Mouse (Mus musculus) forebrain, embryonic 15.5 days (tissue): ENCODE results near the gene Qprt. TPM values are rescaled to one million over a fixed set of nuclear protein-coding genes. Genes with fewer than 3 reads are reported as not detected.

ENCODE experiments used
- ATAC-seq: fragments of 200-750 bp; cut with Nextera tagmentation; replicated peaks from 2 replicates; pipeline ENCODE4 v1.8.0; 2017; ENCODE audit warnings: mild to moderate bottlenecking, moderate TSS enrichment, moderate library complexity
- H3K27ac ChIP-seq: fragments of 300-500 bp; sonication (generic); replicated peaks from 2 replicates; pipeline ENCODE4 v1.5.1; 2015; ENCODE audit warnings: mild to moderate bottlenecking, inconsistent platforms
- H3K27me3 ChIP-seq: fragments of 300-500 bp; sonication (generic); 2 replicates; pipeline ENCODE4 v1.6.1; 2015; ENCODE audit warnings: inconsistent platforms
- H3K36me3 ChIP-seq: fragments of 300-500 bp; sonication (generic); 2 replicates; pipeline ENCODE4 v1.6.1; 2015; ENCODE audit warnings: mild to moderate bottlenecking, inconsistent platforms
- H3K4me1 ChIP-seq: fragments of 300-500 bp; sonication (generic); 2 replicates; pipeline ENCODE4 v1.6.1; 2015; ENCODE audit warnings: inconsistent platforms
- H3K4me2 ChIP-seq: fragments of 300-500 bp; sonication (generic); replicated peaks from 2 replicates; pipeline ENCODE4 v1.6.1; 2015; ENCODE audit warnings: mild to moderate bottlenecking, inconsistent platforms
- H3K4me3 ChIP-seq: fragments of 300-500 bp; sonication (generic); 2 replicates; pipeline ENCODE4 v1.5.1; 2015; ENCODE audit warnings: mild to moderate bottlenecking, inconsistent platforms
- H3K9ac ChIP-seq: fragments of 300-500 bp; sonication (generic); replicated peaks from 2 replicates; pipeline ENCODE4 v1.6.1; 2015; ENCODE audit warnings: mild to moderate bottlenecking, inconsistent platforms
- H3K9me3 ChIP-seq: fragments of 300-500 bp; sonication (generic); 2 replicates; pipeline ENCODE4 v1.6.1; 2016; ENCODE audit warnings: inconsistent platforms
- WGBS: fragments of 180-500 bp; shearing (Covaris S2); methylation state at CpG from one replicate; pipeline ENCODE4 v1.1.7; 2015; ENCODE audit warnings: mixed read lengths; 5-methylcytosine and 5-hydroxymethylcytosine counted together
- polyA plus RNA-seq: library from polyadenylated mRNA; unstranded; fragments of >200 nt; fragmentation: Nextera tagmentation; extraction: Ambion mirVana; gene quantifications from 2 replicates; pipeline ENCODE4 v1.2.1, GENCODE M21; 2015

Gene Qprt
- polyA plus RNA-seq, 1 experiment from 2014 or later, result 0.66 TPM

GRCm38 (mm10) chr7:127142666-127143065, 20.6 kb upstream of the Qprt start:
- no peaks in the 10 kb centered on the region for H3K27me3 ChIP-seq
- H3K36me3 ChIP-seq, result no peaks in the 10 kb centered on the region
- WGBS, result 88% methylated on average over 4 of the region's 4 CpGs
- no peak overlapping the region for H3K4me3 ChIP-seq
- no peak overlapping the region for H3K9ac ChIP-seq
- no peak overlapping the region for H3K4me2 ChIP-seq
- H3K9me3 ChIP-seq, result no peaks in the 10 kb centered on the region
- no peaks in the 10 kb centered on the region for H3K4me1 ChIP-seq
- no peak for ATAC-seq
- H3K27ac ChIP-seq, result no peak overlapping the region

- Histone ChIP-seq H3K27me3 (no peaks in the 10 kb centered on the region), H3K27ac (no peak overlapping the region), H3K4me3 (no peak overlapping the region), H3K9me3 (no peaks in the 10 kb centered on the region), H3K9ac (no peak overlapping the region), H3K36me3 (no peaks in the 10 kb centered on the region), H3K4me1 (no peaks in the 10 kb centered on the region), H3K4me2 (no peak overlapping the region)
- 37% methylated on average over 2 of the region's 2 CpGs for WGBS
- no peak for ATAC-seq
Measured at GRCm38 (mm10) chr7:127142214-127142613, 20.2 kb upstream of the Qprt start.

DNA sequence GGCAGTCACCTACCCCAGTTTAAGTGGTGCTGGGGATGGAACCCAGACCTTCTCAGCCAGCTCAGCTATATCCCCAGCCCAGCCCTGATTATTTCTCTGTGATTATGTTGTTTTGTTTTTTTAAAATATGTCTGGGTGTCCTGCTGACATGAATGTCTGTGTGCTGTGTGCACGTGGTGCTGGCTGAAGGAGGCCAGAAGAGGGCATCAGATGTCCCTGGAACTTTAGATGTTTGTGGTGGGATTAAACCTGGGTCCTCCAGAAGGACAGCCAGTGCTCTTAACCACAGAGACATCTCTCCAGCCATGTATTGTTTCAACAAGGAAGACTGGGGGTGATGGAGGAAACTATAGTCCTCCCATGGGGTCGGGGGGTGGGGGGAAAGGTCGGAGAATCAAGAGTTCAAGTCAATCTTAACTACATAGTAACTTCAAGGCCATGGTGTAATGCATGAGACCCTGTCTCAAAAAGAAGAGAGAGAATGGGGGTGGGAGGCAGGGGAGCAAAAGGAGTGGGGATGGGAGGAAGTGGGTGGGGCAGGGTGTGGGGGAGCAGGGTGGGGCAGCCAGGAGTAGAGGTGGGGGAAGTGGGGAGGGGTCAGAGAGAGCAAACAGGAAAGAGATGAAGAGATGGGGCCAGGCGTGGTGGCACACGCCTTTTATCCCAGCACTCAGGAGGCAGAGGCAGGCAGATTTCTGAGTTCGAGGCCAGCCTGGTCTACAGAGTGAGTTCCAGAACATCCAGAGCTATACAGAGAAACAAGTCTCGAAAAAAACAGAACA, 18.8 kb upstream of the Qprt start:
- Histone ChIP-seq H3K27me3 (no peaks in the 10 kb centered on the region), H3K9me3 (no peaks in the 10 kb centered on the region), H3K4me3 (no peak overlapping the region), H3K9ac (no peak overlapping the region), H3K4me2 (no peak overlapping the region), H3K4me1 (no peaks in the 10 kb centered on the region), H3K27ac (no peak overlapping the region), H3K36me3 (no peaks in the 10 kb centered on the region)
- no peak for ATAC-seq
- WGBS, result 67% methylated on average over 7 of the region's 7 CpGs

GRCm38 (mm10) chr7:127139562-127139961, 17.5 kb upstream of the Qprt start:
- Histone ChIP-seq H3K9me3 (no peaks in the 10 kb centered on the region), H3K4me1 (no peaks in the 10 kb centered on the region), H3K9ac (no peak overlapping the region), H3K36me3 (no peaks in the 10 kb centered on the region), H3K27ac (no peak overlapping the region), H3K4me2 (no peak overlapping the region), H3K4me3 (no peak overlapping the region), H3K27me3 (no peaks in the 10 kb centered on the region)
- no peak for ATAC-seq
- 51% methylated on average over 5 of the region's 5 CpGs for WGBS

DNA sequence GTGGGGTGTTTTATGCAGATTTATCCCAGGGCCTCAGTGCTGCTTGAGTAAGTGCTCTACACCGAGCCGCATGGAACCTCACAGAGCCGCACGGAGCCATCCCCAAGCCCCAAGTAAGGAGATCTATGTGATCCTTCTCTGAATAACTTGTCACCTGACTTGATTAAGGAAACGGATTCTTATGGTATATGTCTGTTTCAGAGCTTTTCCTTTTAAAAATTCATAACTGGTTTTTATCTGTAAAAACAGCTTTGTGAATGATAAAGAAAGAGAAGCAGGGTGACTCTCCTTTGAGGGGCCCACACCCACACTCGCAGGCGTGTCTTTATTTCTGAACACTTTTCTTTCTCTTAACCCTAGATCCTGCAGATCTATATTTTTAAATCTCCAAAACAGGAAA, 17.1 kb upstream of the Qprt start:
- no peak for ATAC-seq
- WGBS, result 95% methylated on average over 7 of the region's 7 CpGs
- Histone ChIP-seq H3K27ac (no peak overlapping the region), H3K27me3 (no peaks in the 10 kb centered on the region), H3K36me3 (no peaks in the 10 kb centered on the region), H3K4me2 (no peak overlapping the region), H3K4me3 (no peak overlapping the region), H3K9ac (no peak overlapping the region), H3K4me1 (no peaks in the 10 kb centered on the region), H3K9me3 (no peaks in the 10 kb centered on the region)

DNA sequence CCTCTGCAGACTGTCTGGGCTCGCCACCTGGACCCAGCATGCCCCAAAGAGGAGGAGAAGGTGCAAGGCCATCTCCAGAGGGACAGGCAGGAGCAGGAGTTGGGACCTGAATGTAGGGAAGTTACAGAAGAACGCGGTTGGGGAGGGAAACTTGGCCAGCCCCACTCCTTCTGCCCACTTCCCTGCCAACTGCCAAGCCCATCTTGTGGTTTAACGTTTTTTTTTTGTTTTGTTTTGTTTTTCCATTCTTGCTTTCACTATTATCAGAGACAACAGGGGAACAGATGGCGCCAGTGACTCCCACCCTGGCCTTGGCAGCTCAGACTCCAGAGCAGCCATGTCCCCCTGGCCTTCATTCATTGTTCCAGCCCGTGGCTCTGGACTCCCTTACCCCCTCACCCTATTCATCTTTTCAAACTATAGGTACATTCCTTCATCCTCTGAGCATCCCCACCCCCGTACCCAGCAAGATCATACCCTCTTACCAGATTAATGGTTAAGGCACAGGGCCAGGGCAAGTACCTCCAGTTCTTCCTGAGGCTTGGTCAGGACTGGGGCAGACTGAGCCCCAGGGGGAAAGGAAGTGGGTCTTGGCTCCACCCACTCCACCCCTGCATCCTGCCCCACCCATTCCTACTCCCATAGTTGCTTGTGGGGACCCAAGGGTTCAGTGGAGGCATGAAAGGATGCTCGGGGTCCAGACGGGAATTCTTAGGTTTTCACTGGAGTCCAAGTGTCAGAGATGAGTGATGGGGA, 15.4 kb upstream of the Qprt start, which contains the start of gene Spn:
Spn (minus strand) TSS at position 562 of the 756 bp plus-strand sequence.
- Histone ChIP-seq H3K4me3 (no peak within 1 kb of the TSS), H3K36me3 (no peaks in the 10 kb centered on the region), H3K9ac (no peak within 1 kb of the TSS), H3K27me3 (no peaks in the 10 kb centered on the region), H3K4me2 (no peak within 1 kb of the TSS), H3K27ac (no peak within 1 kb of the TSS), H3K9me3 (no peaks in the 10 kb centered on the region), H3K4me1 (no peaks in the 10 kb centered on the region)
- 66% methylated on average over 9 of the region's 9 CpGs for WGBS
- no peak for ATAC-seq

- H3K4me3 ChIP-seq, result no peak overlapping the region
- H3K9me3 ChIP-seq, result no peaks in the 10 kb centered on the region
- no peak overlapping the region for H3K9ac ChIP-seq
- no peak for ATAC-seq
- no peaks in the 10 kb centered on the region for H3K36me3 ChIP-seq
- no peaks in the 10 kb centered on the region for H3K4me1 ChIP-seq
- WGBS, result 84% methylated on average over 22 of the region's 22 CpGs
- no peak overlapping the region for H3K27ac ChIP-seq
- H3K4me2 ChIP-seq, result no peak overlapping the region
- no peaks in the 10 kb centered on the region for H3K27me3 ChIP-seq
Measured at GRCm38 (mm10) chr7:127136181-127137071, 14.4 kb upstream of the Qprt start.

- 86% methylated on average over 11 of the region's 11 CpGs for WGBS
- Histone ChIP-seq H3K9ac (no peak overlapping the region), H3K4me2 (no peak overlapping the region), H3K36me3 (no peaks in the 10 kb centered on the region), H3K27ac (no peak overlapping the region), H3K4me3 (no peak overlapping the region), H3K27me3 (no peaks in the 10 kb centered on the region), H3K4me1 (no peaks in the 10 kb centered on the region), H3K9me3 (no peaks in the 10 kb centered on the region)
- no peak for ATAC-seq
Measured at GRCm38 (mm10) chr7:127134821-127135447, 12.9 kb upstream of the Qprt start.

DNA sequence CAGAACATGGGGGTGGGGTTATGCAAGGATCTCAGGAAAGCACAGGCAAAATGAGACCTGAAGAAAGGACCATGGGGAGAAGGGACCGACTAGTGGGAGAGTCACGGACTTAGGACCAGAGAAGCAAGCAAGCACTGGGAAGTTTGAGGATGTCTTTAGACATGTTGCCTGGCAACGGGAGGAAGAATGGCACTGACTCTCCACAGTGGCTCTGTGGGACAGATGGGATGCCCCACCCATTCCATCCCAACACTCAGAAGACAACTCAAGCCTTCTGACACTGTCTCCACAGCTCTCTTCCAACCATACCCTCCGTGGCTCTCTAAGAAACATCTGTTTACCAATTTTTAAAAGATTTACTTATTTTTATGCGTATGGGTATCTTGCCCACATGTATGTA, 11.1 kb upstream of the Qprt start:
- H3K9ac ChIP-seq, result no peak overlapping the region
- no peak overlapping the region for H3K4me2 ChIP-seq
- WGBS, result 55% methylated on average over 5 of the region's 5 CpGs
- H3K4me1 ChIP-seq, result no peaks in the 10 kb centered on the region; the same call in 1 of the 2 replicates
- no peaks in the 10 kb centered on the region for H3K27me3 ChIP-seq
- no peak overlapping the region for H3K4me3 ChIP-seq
- H3K36me3 ChIP-seq, result no peaks in the 10 kb centered on the region
- H3K9me3 ChIP-seq, result no peaks in the 10 kb centered on the region
- H3K27ac ChIP-seq, result no peak overlapping the region
- ATAC-seq, result no peak

GRCm38 (mm10) chr7:127129638-127130037, 7.6 kb upstream of the Qprt start:
- 5% methylated on average over 4 of the region's 4 CpGs for WGBS
- Histone ChIP-seq H3K4me2 (no peak overlapping the region), H3K4me3 (no peak overlapping the region), H3K9me3 (no peaks in the 10 kb centered on the region), H3K9ac (no peak overlapping the region), H3K27ac (no peak overlapping the region), H3K36me3 (no peaks in the 10 kb centered on the region), H3K4me1 (no peaks in the 10 kb centered on the region; the same call in 1 of the 2 replicates), H3K27me3 (no peaks in the 10 kb centered on the region)
- no peak for ATAC-seq

- no peak overlapping the region for H3K27ac ChIP-seq
- peaks cover 18% of the 10 kb centered on the region; the same call in 1 of the 2 replicates for H3K27me3 ChIP-seq
- no peak overlapping the region for H3K4me3 ChIP-seq
- 8% methylated on average over 21 of the region's 21 CpGs for WGBS
- no peak overlapping the region for H3K4me2 ChIP-seq
- H3K9ac ChIP-seq, result no peak overlapping the region
- H3K4me1 ChIP-seq, result no peaks in the 10 kb centered on the region
- no peaks in the 10 kb centered on the region for H3K36me3 ChIP-seq
- no peak for ATAC-seq
- H3K9me3 ChIP-seq, result no peaks in the 10 kb centered on the region
Measured at GRCm38 (mm10) chr7:127121061-127121910, 740 bp downstream of the Qprt start.
